Mouse (Mus musculus) MEL (cell line): ENCODE measurements around the gene Kcnt2.

Source experiments
- CHD2 ChIP-seq: IDR thresholded peaks from 2 replicates; pipeline ENCODE4 v1.6.1; 2011; ENCODE audit warnings: low read length, improper control_type of control experiment
- CTCF ChIP-seq, 3 experiments: IDR thresholded peaks in 2 of 3; conservative IDR thresholded peaks in 1 of 3; 2 replicates each; pipeline ENCODE4 v1.5.1; 2011 to 2012; ENCODE audit warnings: low read length in 3 of 3, low read depth in 2 of 3, mild to moderate bottlenecking in 2 of 3, improper control_type of control experiment in 1 of 3, inconsistent platforms in 1 of 3, mixed read lengths in 1 of 3, moderate library complexity in 1 of 3; ENCODE audit not compliant: control insufficient read depth in 1 of 3, insufficient read depth in 1 of 3, poor library complexity in 1 of 3, severe bottlenecking in 1 of 3
- E2F4 ChIP-seq: IDR thresholded peaks from 2 replicates; pipeline ENCODE4 v1.6.1; 2011; ENCODE audit warnings: low read depth, low read length, improper control_type of control experiment, borderline replicate concordance
- GATA1 ChIP-seq: IDR thresholded peaks from 2 replicates; pipeline ENCODE4 v1.6.1; 2011; ENCODE audit warnings: low read depth, low read length, improper control_type of control experiment
- KAT2A ChIP-seq: conservative IDR thresholded peaks from 2 replicates; pipeline ENCODE4 v1.6.1; 2012; ENCODE audit warnings: low read depth, low read length, improper control_type of control experiment, inconsistent platforms
- NRF1 ChIP-seq: IDR thresholded peaks from 2 replicates; pipeline ENCODE4 v1.6.1; 2014; ENCODE audit warnings: low read depth, mild to moderate bottlenecking, inconsistent platforms, low read length, improper control_type of control experiment, moderate library complexity; ENCODE audit not compliant: poor library complexity, insufficient read depth, severe bottlenecking
- SIN3A ChIP-seq: IDR thresholded peaks from 2 replicates; pipeline ENCODE4 v1.6.1; 2012; ENCODE audit warnings: low read length, improper control_type of control experiment, inconsistent platforms
- ZKSCAN1 ChIP-seq: IDR thresholded peaks from 2 replicates; pipeline ENCODE4 v1.6.1; 2012; ENCODE audit warnings: low read depth, mild to moderate bottlenecking, inconsistent platforms, low read length, improper control_type of control experiment, moderate library complexity

DNA sequence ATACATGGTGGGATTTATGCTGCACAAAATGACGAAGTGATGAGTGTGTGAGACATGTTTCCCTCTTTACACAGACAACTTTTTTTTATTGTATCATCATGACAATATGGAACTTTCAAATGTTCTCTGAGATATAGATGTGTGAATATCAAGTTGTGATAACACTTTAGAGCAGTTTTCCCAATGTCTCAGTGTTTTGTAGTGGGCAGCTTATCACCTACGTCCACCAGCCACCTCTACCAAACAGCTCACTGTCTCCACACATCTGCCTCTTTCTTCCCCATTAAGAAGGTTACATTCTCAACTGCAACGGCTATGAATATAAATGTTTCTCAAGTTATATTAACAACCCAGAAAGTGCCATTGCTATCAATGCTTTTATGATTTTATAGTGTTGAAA is 27.7 kb downstream of the Kcnt2 start:
- TF ChIP-seq CTCF (IDR thresholded peaks at IDR 0.05 in 2 of 3, conservative IDR thresholded peaks at IDR 0.05 in 1 of 3; ENCODE audit: control insufficient read depth in 1 of 3, insufficient read depth in 1 of 3, low read depth in 2 of 3, low read length in 3 of 3, poor library complexity in 1 of 3, severe bottlenecking in 1 of 3): no peak
- no peak for TF ChIP-seq E2F4
- no peak for TF ChIP-seq NRF1
- TF ChIP-seq GATA1: peak; percentile 43; the same call in 1 of the 2 replicates
- no peak for TF ChIP-seq KAT2A
- no peak for TF ChIP-seq ZKSCAN1
- peak; percentile 34; the same call in 1 of the 2 replicates for TF ChIP-seq SIN3A
- TF ChIP-seq CHD2: no peak
